Mouse (Mus musculus): ENCODE results near the gene Hoxd12.

The Hoxd12 gene

GRCm38 (mm10) chr2:74674881-74675665, at the start of gene Hoxd12:
TSS of gene Hoxd12 (plus strand) at chr2:74675013.
- in situ Hi-C loops (cut with MboI; ENCODE audit: unreplicated experiment in 2 of 2): loop anchor here (5.0 to 25.0 kb wide), 5 partner anchors 713 to 1388 kb away; partner anchors contain the start of gene Chrna1 (in 1 of the 2)

- in situ Hi-C loops (cut with MboI; ENCODE audit: unreplicated experiment in 2 of 2): no loop called here
These were observed 39.4 kb upstream of the Hoxd12 start for GRCm38 (mm10) chr2:74635412-74635811.

GRCm38 (mm10) chr2:74642431-74642830, 32.4 kb upstream of the Hoxd12 start:
- in situ Hi-C loops (cut with MboI; ENCODE audit: unreplicated experiment in 2 of 2): no loop called here

GRCm38 (mm10) chr2:74645631-74646030, 29.2 kb upstream of the Hoxd12 start:
- in situ Hi-C loops (cut with MboI; ENCODE audit: unreplicated experiment in 2 of 2): no loop called here

GRCm38 (mm10) chr2:74647082-74647864, 27.5 kb upstream of the Hoxd12 start:
- in situ Hi-C loops (cut with MboI; ENCODE audit: unreplicated experiment in 2 of 2): no loop called here

GRCm38 (mm10) chr2:74652996-74653340, 21.8 kb upstream of the Hoxd12 start:
- in situ Hi-C loops (cut with MboI; ENCODE audit: unreplicated experiment in 2 of 2): loop anchor here in 1 of 2 experiments (25.0 kb wide), 1 partner anchor 1366 kb away; no protein-coding TSS in a partner anchor

- in situ Hi-C loops (cut with MboI; ENCODE audit: unreplicated experiment in 2 of 2): loop anchor here in 1 of 2 experiments (25.0 kb wide), 1 partner anchor 1367 kb away; no protein-coding TSS in a partner anchor
These were observed 20.9 kb upstream of the Hoxd12 start for GRCm38 (mm10) chr2:74653781-74654535.

- in situ Hi-C loops (cut with MboI; ENCODE audit: unreplicated experiment in 2 of 2): loop anchor here in 1 of 2 experiments (25.0 kb wide), 1 partner anchor 1368 kb away; no protein-coding TSS in a partner anchor
These were observed 19.9 kb upstream of the Hoxd12 start for GRCm38 (mm10) chr2:74654743-74655419.

GRCm38 (mm10) chr2:74655420-74655781, 19.4 kb upstream of the Hoxd12 start:
- in situ Hi-C loops (cut with MboI; ENCODE audit: unreplicated experiment in 2 of 2): loop anchor here in 1 of 2 experiments (25.0 kb wide), 1 partner anchor 1368 kb away; no protein-coding TSS in a partner anchor

- in situ Hi-C loops (cut with MboI; ENCODE audit: unreplicated experiment in 2 of 2): loop anchor here in 1 of 2 experiments (25.0 kb wide), 1 partner anchor 1369 kb away; no protein-coding TSS in a partner anchor
These were observed 18.8 kb upstream of the Hoxd12 start for GRCm38 (mm10) chr2:74655821-74656631.

- in situ Hi-C loops (cut with MboI; ENCODE audit: unreplicated experiment in 2 of 2): loop anchor here in 1 of 2 experiments (25.0 kb wide), 1 partner anchor 1369 kb away; no protein-coding TSS in a partner anchor
These were observed 18.2 kb upstream of the Hoxd12 start for GRCm38 (mm10) chr2:74656632-74657021.

- in situ Hi-C loops (cut with MboI; ENCODE audit: unreplicated experiment in 2 of 2): loop anchor here in 1 of 2 experiments (25.0 kb wide), 1 partner anchor 1370 kb away; no protein-coding TSS in a partner anchor
These were observed 17.4 kb upstream of the Hoxd12 start for GRCm38 (mm10) chr2:74657251-74658023.

- in situ Hi-C loops (cut with MboI; ENCODE audit: unreplicated experiment in 2 of 2): loop anchor here in 1 of 2 experiments (25.0 kb wide), 1 partner anchor 1371 kb away; no protein-coding TSS in a partner anchor
These were observed 16.7 kb upstream of the Hoxd12 start for GRCm38 (mm10) chr2:74658024-74658666.

- in situ Hi-C loops (cut with MboI; ENCODE audit: unreplicated experiment in 2 of 2): loop anchor here in 1 of 2 experiments (25.0 kb wide), 1 partner anchor 1372 kb away; no protein-coding TSS in a partner anchor
These were observed 16.0 kb upstream of the Hoxd12 start for GRCm38 (mm10) chr2:74658667-74659371.

- in situ Hi-C loops (cut with MboI; ENCODE audit: unreplicated experiment in 2 of 2): loop anchor here (5.0 to 25.0 kb wide), 4 partner anchors 357 to 1372 kb away; no protein-coding TSS in a partner anchor
These were observed 15.3 kb upstream of the Hoxd12 start, which contains the start of gene Evx2 for GRCm38 (mm10) chr2:74659507-74660005. TSS of gene Evx2 (minus strand) at chr2:74659557.
